In genomic region chr10:80824827-80825226, GRCm38 (mm10) we compare ENCODE assay signal across 20 mouse cellular contexts. TPM values are rescaled to one million over a fixed set of nuclear protein-coding genes. Genes with fewer than 3 reads are reported as not detected.
DNase-seq lines count a peak whose midpoint lies in the region; ATAC-seq and TF ChIP-seq lines count a peak whose summit lies in the region.
"Had no signal": no experiment of that assay in that cellular context is flagged by ENCODE, and none has a peak within 500 bp of the region (broad histone marks: within the 10 kb centered on the region; RNA-seq: fewer than 3 reads in every experiment).

No protein-coding gene starts in this region.

- ATAC-seq in liver, embryonic 16.5 days (ENCODE audit: low read depth) = no peak
- no peak for ATAC-seq in forebrain, embryonic 12.5 days (ENCODE audit: low FRiP score)
- ATAC-seq: intestine, embryonic 15.5 days had no signal

- in situ Hi-C loops in CH12.LX (cut with MboI; ENCODE audit: low pct_ligation_motif_present, low pct_unique_long_range_greater_than_20kb, low sequenced_read_pairs) = loop anchor here (5.0 kb wide), 1 partner anchor 32 kb away; the partner anchor contains the start of genes Lsm7 and Sppl2b

- H3K9me3 ChIP-seq in CH12.LX (replicated peaks; ENCODE audit: low read length) = no peaks in the 10 kb centered on the region
- H3K9me3 ChIP-seq in liver, embryonic 16.5 days (replicated peaks; ENCODE audit: control insufficient read depth, low read length) = no peaks in the 10 kb centered on the region
- no peaks in the 10 kb centered on the region for H3K9me3 ChIP-seq in forebrain, embryonic 12.5 days
- H3K9me3 ChIP-seq: forebrain, embryonic 10.5 days; G1E; heart, embryonic 13.5 days; hindbrain, embryonic 15.5 days; intestine, embryonic 15.5 days; limb, embryonic 13.5 days had no signal

- dilution Hi-C loops in CH12.LX (cut with MboI; ENCODE audit: extremely low pct_ligation_motif_present, extremely low pct_unique_long_range_greater_than_20kb, low sequenced_read_pairs) = no loop called here

- no peak overlapping the region for H3K4me3 ChIP-seq in liver, adult 2 months (ENCODE audit: insufficient read depth, low read depth, low read length)
- H3K4me3 ChIP-seq in CH12.LX (replicated peaks in 1 of 3; ENCODE audit: low read depth in 2 of 3, low read length in 2 of 3, poor library complexity in 1 of 3) = no peak overlapping the region
- no peak overlapping the region for H3K4me3 ChIP-seq in bone marrow macrophage, adult 2 months (ENCODE audit: insufficient read depth, low read length)
- no peak overlapping the region for H3K4me3 ChIP-seq in liver, embryonic 16.5 days (ENCODE audit: low read depth, low read length)
- no peak overlapping the region for H3K4me3 ChIP-seq in forebrain, embryonic 12.5 days (replicated peaks)
- H3K4me3 ChIP-seq: intestine, embryonic 15.5 days had no signal

- no peak for TF ChIP-seq POLR2A in liver, adult 2 months (IDR thresholded peaks at IDR 0.05; ENCODE audit: extremely low read depth, insufficient read depth, low read length)
- TF ChIP-seq POLR2A in CH12.LX (IDR thresholded peaks at IDR 0.05; ENCODE audit: low read depth, low read length) = no peak
- no peak for TF ChIP-seq POLR2A in bone marrow macrophage, adult 2 months (IDR thresholded peaks at IDR 0.05; ENCODE audit: borderline replicate concordance, low read depth, low read length)

- H3K27me3 ChIP-seq in liver, adult 2 months (ENCODE audit: control insufficient read depth, insufficient read depth, low read length) = no peaks in the 10 kb centered on the region
- H3K27me3 ChIP-seq in CH12.LX (replicated peaks) = no peaks in the 10 kb centered on the region
- H3K27me3 ChIP-seq in liver, embryonic 16.5 days (ENCODE audit: control insufficient read depth, insufficient read depth, low read depth, low read length) = no peaks in the 10 kb centered on the region
- no peaks in the 10 kb centered on the region for H3K27me3 ChIP-seq in forebrain, embryonic 12.5 days
- H3K27me3 ChIP-seq: heart, embryonic 13.5 days; hindbrain, embryonic 15.5 days; intestine, embryonic 15.5 days; limb, embryonic 13.5 days had no signal

- no peak for TF ChIP-seq RAD21 in CH12.LX (IDR thresholded peaks at IDR 0.05; ENCODE audit: low read depth, low read length)

- TF ChIP-seq CTCF in liver, adult 2 months (IDR thresholded peaks at IDR 0.05; ENCODE audit: low read depth, low read length) = no peak
- TF ChIP-seq CTCF in CH12.LX (conservative IDR thresholded peaks at IDR 0.05 in 1 of 2, IDR thresholded peaks at IDR 0.05 in 1 of 2; ENCODE audit: low read depth in 2 of 2, low read length in 2 of 2) = no peak
- no peak for TF ChIP-seq CTCF in bone marrow macrophage, adult 2 months (IDR thresholded peaks at IDR 0.05; ENCODE audit: low read depth, low read length)

- no peak for TF ChIP-seq EP300 in CH12.LX (IDR thresholded peaks at IDR 0.05; ENCODE audit: low read length)

- H3K4me2 ChIP-seq in CH12.LX (ENCODE audit: insufficient read depth, low read depth, poor library complexity, severe bottlenecking) = peak overlapping the region; percentile 52; the same call in 1 of the 2 replicates
- H3K4me2 ChIP-seq in liver, embryonic 16.5 days (ENCODE audit: low read depth, low read length) = 0 out of 2 replicates have a peak overlapping the region, but pooled peaks have one; percentile 33
- no peak overlapping the region for H3K4me2 ChIP-seq in forebrain, embryonic 12.5 days
- H3K4me2 ChIP-seq: intestine, embryonic 15.5 days had no signal

- H3K79me2 ChIP-seq in liver, adult 2 months (ENCODE audit: control insufficient read depth, insufficient read depth, low read length) = peaks cover 16% of the 10 kb centered on the region; the same call in 1 of the 2 replicates
- peaks cover 21% of the 10 kb centered on the region for H3K79me2 ChIP-seq in CH12.LX (replicated peaks; ENCODE audit: control insufficient read depth, extremely low read depth, insufficient read depth, poor library complexity, severe bottlenecking)

- no peak overlapping the region; the same call in 1 of the 2 replicates for H3K9ac ChIP-seq in liver, adult 2 months (ENCODE audit: low read depth, low read length)
- H3K9ac ChIP-seq in CH12.LX (ENCODE audit: insufficient read depth, low read depth) = peak overlapping the region; percentile 36; the same call in 1 of the 2 replicates
- H3K9ac ChIP-seq in liver, embryonic 16.5 days (ENCODE audit: low read depth, low read length) = peak overlapping the region; percentile 13; the same call in 1 of the 2 replicates
- H3K9ac ChIP-seq in forebrain, embryonic 12.5 days = no peak overlapping the region
- H3K9ac ChIP-seq: hindbrain, embryonic 15.5 days; intestine, embryonic 15.5 days had no signal

- peaks cover 29% of the 10 kb centered on the region for H3K4me1 ChIP-seq in liver, adult 2 months (ENCODE audit: control insufficient read depth, insufficient read depth, low read length)
- H3K4me1 ChIP-seq in CH12.LX (ENCODE audit: control insufficient read depth in 1 of 2, insufficient read depth in 2 of 2) = peaks cover 12 to 40% of the 10 kb centered on the region in 2 experiments
- peaks cover 16% of the 10 kb centered on the region for H3K4me1 ChIP-seq in bone marrow macrophage, adult 2 months (ENCODE audit: control insufficient read depth, insufficient read depth, low read length)
- H3K4me1 ChIP-seq in liver, embryonic 16.5 days (ENCODE audit: control insufficient read depth, low read depth, low read length) = peaks cover 54% of the 10 kb centered on the region
- peaks cover 26% of the 10 kb centered on the region for H3K4me1 ChIP-seq in forebrain, embryonic 12.5 days

- peaks cover 7% of the 10 kb centered on the region for H3K36me3 ChIP-seq in liver, adult 2 months (ENCODE audit: control insufficient read depth, insufficient read depth, low read length)
- peaks cover 20 to 22% of the 10 kb centered on the region in 2 experiments for H3K36me3 ChIP-seq in CH12.LX (replicated peaks in 1 of 2; ENCODE audit: control insufficient read depth in 1 of 2, insufficient read depth in 1 of 2, low read length in 1 of 2)
- H3K36me3 ChIP-seq in liver, embryonic 16.5 days (ENCODE audit: control insufficient read depth, insufficient read depth) = peaks cover 12% of the 10 kb centered on the region
- H3K36me3 ChIP-seq in forebrain, embryonic 12.5 days (replicated peaks) = peaks cover 14% of the 10 kb centered on the region

- WGBS in liver, adult 2 months = 46% methylated on average over 2 of the region's 2 CpGs
- 31% methylated on average over 2 of the region's 2 CpGs for WGBS in liver, embryonic 16.5 days (ENCODE audit: insufficient replicate concordance)
- 80% methylated on average over 2 of the region's 2 CpGs for WGBS in forebrain, embryonic 12.5 days

- DNase-seq in liver, adult 2 months (ENCODE audit: extremely low read depth, low read depth, low spot score) = peak; percentile 21
- no peak for DNase-seq in liver
- no peak for DNase-seq in CH12.LX (ENCODE audit: extremely low read depth)
- no peak for DNase-seq in c-Kit-positive CD71-positive TER-119-positive erythroid progenitor cells, embryonic 14.5 days (ENCODE audit: low spot score)
- DNase-seq: cerebellum, postnatal 14 days; embryo, embryonic 11 days; gastrocnemius, postnatal 10 days; midbrain, embryonic 14.5 days had no signal

- H3K27ac ChIP-seq in liver, adult 2 months (replicated peaks; ENCODE audit: insufficient read depth, low read depth, low read length) = peak overlapping the region; percentile 84; the same call in 1 of the 2 replicates
- H3K27ac ChIP-seq in CH12.LX (ENCODE audit: insufficient read depth, low read depth) = peak overlapping the region; percentile 86; the same call in 1 of the 2 replicates
- peak overlapping the region; percentile 84 for H3K27ac ChIP-seq in bone marrow macrophage, adult 2 months (ENCODE audit: insufficient read depth, low read depth, low read length)
- peak overlapping the region; percentile 82 for H3K27ac ChIP-seq in liver, embryonic 16.5 days (ENCODE audit: low read length)
- H3K27ac ChIP-seq in forebrain, embryonic 12.5 days = no peak overlapping the region
- H3K27ac ChIP-seq: forebrain, embryonic 10.5 days; intestine, embryonic 15.5 days; limb, embryonic 13.5 days had no signal

RNA-seq across cellular contexts. Expression of gene Oaz1, which starts 1.6 kb away (rescaled TPM):
- total RNA-seq in liver, adult 2 months (2014; rRNA removed) = 527 and 614 TPM in 2 replicates
- 1,187 and 1,294 TPM in 2 replicates for polyA plus RNA-seq in liver, adult 2 months (2012; rRNA removed)
- total RNA-seq in CH12.LX (2012; rRNA removed) = 899 and 966 TPM in 2 replicates
- 792 and 1,081 TPM in 2 replicates for total RNA-seq in CH12.LX (2014; rRNA removed)
- 646 and 664 TPM in 2 replicates for polyA plus RNA-seq in CH12.LX (2012; ENCODE audit: insufficient read length, low read depth)
- polyA plus RNA-seq in bone marrow macrophage, adult 2 months (2012; ENCODE audit: insufficient read depth, insufficient read length, missing spikeins) = 823 and 921 TPM in 2 replicates
- 1,363 and 1,382 TPM in 2 replicates for polyA plus RNA-seq in liver, embryonic 16.5 days (2015; fragmentation: Nextera tagmentation; extraction: Ambion mirVana)
- polyA plus RNA-seq in forebrain, embryonic 12.5 days (2016; fragmentation: Nextera tagmentation; extraction: Ambion mirVana) = 1,463 and 1,490 TPM in 2 replicates

RNA-seq across cellular contexts. Expression of gene Jsrp1, which starts 11.5 kb away (rescaled TPM):
- total RNA-seq in liver, adult 2 months (2014; rRNA removed) = not detected in 2 replicates
- not detected in 2 replicates for polyA plus RNA-seq in liver, adult 2 months (2012; rRNA removed)
- total RNA-seq in CH12.LX (2012; rRNA removed) (0.34 and 0.72 TPM in 2 replicates), CH12.LX (2014; rRNA removed) (0.30 and 0.35 TPM in 2 replicates)
- 0.95 and 1.1 TPM in 2 replicates for polyA plus RNA-seq in CH12.LX (2012; ENCODE audit: insufficient read length, low read depth)
- polyA plus RNA-seq in bone marrow macrophage, adult 2 months (2012; ENCODE audit: insufficient read depth, insufficient read length, missing spikeins) = not detected in 2 replicates
- polyA plus RNA-seq in liver, embryonic 16.5 days (2015; fragmentation: Nextera tagmentation; extraction: Ambion mirVana) = 0.54 and 1.2 TPM in 2 replicates
- 0.27 and 0.36 TPM in 2 replicates for polyA plus RNA-seq in forebrain, embryonic 12.5 days (2016; fragmentation: Nextera tagmentation; extraction: Ambion mirVana)
- total RNA-seq: G1E; megakaryocyte progenitor cell, adult 5-6 weeks had no signal

RNA-seq across cellular contexts. Expression of gene Lingo3, which starts 19.0 kb away (rescaled TPM):
- total RNA-seq in liver, adult 2 months (2014; rRNA removed) = not detected in 2 replicates
- polyA plus RNA-seq in liver, adult 2 months (2012; rRNA removed) = 0.05 TPM in 1 of 2 replicates, not detected in the other
- 0.08 and 0.21 TPM in 2 replicates for total RNA-seq in CH12.LX (2012; rRNA removed)
- total RNA-seq in CH12.LX (2014; rRNA removed) = not detected in 2 replicates
- polyA plus RNA-seq in CH12.LX (2012; ENCODE audit: insufficient read length, low read depth) = not detected in 2 replicates
- not detected in 2 replicates for polyA plus RNA-seq in bone marrow macrophage, adult 2 months (2012; ENCODE audit: insufficient read depth, insufficient read length, missing spikeins)
- not detected in 2 replicates for polyA plus RNA-seq in liver, embryonic 16.5 days (2015; fragmentation: Nextera tagmentation; extraction: Ambion mirVana)
- 1.5 and 1.7 TPM in 2 replicates for polyA plus RNA-seq in forebrain, embryonic 12.5 days (2016; fragmentation: Nextera tagmentation; extraction: Ambion mirVana)
- total RNA-seq: megakaryocyte progenitor cell, adult 5-6 weeks had no signal
- polyA plus RNA-seq: G1E had no signal

RNA-seq across cellular contexts. Expression of gene Amh, which starts 19.8 kb away (rescaled TPM):
- total RNA-seq in liver, adult 2 months (2014; rRNA removed) = 0.13 and 0.18 TPM in 2 replicates
- polyA plus RNA-seq in liver, adult 2 months (2012; rRNA removed) = 0.09 and 0.21 TPM in 2 replicates
- total RNA-seq in CH12.LX (2012; rRNA removed) (0.59 and 0.71 TPM in 2 replicates), CH12.LX (2014; rRNA removed) (0.43 TPM in 1 of 2 replicates, not detected in the other)
- 0.78 and 1.1 TPM in 2 replicates for polyA plus RNA-seq in CH12.LX (2012; ENCODE audit: insufficient read length, low read depth)
- polyA plus RNA-seq in bone marrow macrophage, adult 2 months (2012; ENCODE audit: insufficient read depth, insufficient read length, missing spikeins) = not detected in 2 replicates
- 0.08 TPM in 1 of 2 replicates, not detected in the other for polyA plus RNA-seq in liver, embryonic 16.5 days (2015; fragmentation: Nextera tagmentation; extraction: Ambion mirVana)
- 0.15 TPM in 1 of 2 replicates, not detected in the other for polyA plus RNA-seq in forebrain, embryonic 12.5 days (2016; fragmentation: Nextera tagmentation; extraction: Ambion mirVana)
- total RNA-seq: megakaryocyte progenitor cell, adult 5-6 weeks had no signal
- polyA plus RNA-seq: heart, embryonic 13.5 days; intestine, embryonic 15.5 days; limb, embryonic 13.5 days; lung, embryonic 16.5 days; midbrain, embryonic 14.5 days; stomach, embryonic 14.5 days had no signal

RNA-seq across cellular contexts. Expression of gene Plekhj1, which starts 26.4 kb away (rescaled TPM):
- total RNA-seq in liver, adult 2 months (2014; rRNA removed) = 16.0 and 17.4 TPM in 2 replicates
- 29.4 and 42.2 TPM in 2 replicates for polyA plus RNA-seq in liver, adult 2 months (2012; rRNA removed)
- total RNA-seq in CH12.LX (2012; rRNA removed) = 63.8 and 81.8 TPM in 2 replicates
- total RNA-seq in CH12.LX (2014; rRNA removed) = 51.5 and 63.4 TPM in 2 replicates
- 119 and 123 TPM in 2 replicates for polyA plus RNA-seq in CH12.LX (2012; ENCODE audit: insufficient read length, low read depth)
- polyA plus RNA-seq in bone marrow macrophage, adult 2 months (2012; ENCODE audit: insufficient read depth, insufficient read length, missing spikeins) = 117 and 122 TPM in 2 replicates
- 61.4 and 64.7 TPM in 2 replicates for polyA plus RNA-seq in liver, embryonic 16.5 days (2015; fragmentation: Nextera tagmentation; extraction: Ambion mirVana)
- polyA plus RNA-seq in forebrain, embryonic 12.5 days (2016; fragmentation: Nextera tagmentation; extraction: Ambion mirVana) = 152 and 156 TPM in 2 replicates

Comparison
In these comparisons a context has a peak if more than half of its experiments do, and no peak if none do; other contexts are left out.
1. H3K9ac ChIP-seq: peak in CH12.LX (single experiment) and liver, embryonic 16.5 days (single experiment); none in liver, adult 2 months (single experiment) and forebrain, embryonic 12.5 days (single experiment).